Mouse (Mus musculus): ENCODE measurements around the gene Bach1. TPM values are rescaled to one million over a fixed set of nuclear protein-coding genes. Genes with fewer than 3 reads are reported as not detected.
A peak's percentile ranks its signal among the peaks of the same experiment; 100 is the strongest.

Gene Bach1
- polyA plus RNA-seq, 1 experiment from 2014 or later, result 9.2 TPM

- no peak for ATAC-seq (ENCODE audit: extremely low read depth, insufficient number of reproducible peaks, low FRiP score, low TSS enrichment)
- Histone ChIP-seq H3K27ac (replicated peaks) (no peak overlapping the region), H3K36me3 (peaks cover 10% of the 10 kb centered on the region; the same call in 1 of the 2 replicates), H3K4me3 (no peak overlapping the region), H3K9me3 (no peaks in the 10 kb centered on the region), H3K27me3 (replicated peaks) (no peaks in the 10 kb centered on the region; the same call in 1 of the 2 replicates), H3K4me1 (peaks cover 25% of the 10 kb centered on the region), H3K4me2 (peak overlapping the region; percentile 15; the same call in 1 of the 2 replicates), H3K9ac (no peak overlapping the region)
- WGBS, result 65% methylated on average over 21 of the region's 21 CpGs
These were observed 39.3 kb downstream of the Bach1 start for GRCm38 (mm10) chr16:87737842-87738639.

GRCm38 (mm10) chr16:87741034-87741715 lies 42.4 kb downstream of the Bach1 start:
- ATAC-seq (ENCODE audit: extremely low read depth, insufficient number of reproducible peaks, low FRiP score, low TSS enrichment), result no peak
- H3K27me3 ChIP-seq (replicated peaks), result no peaks in the 10 kb centered on the region; the same call in 1 of the 2 replicates
- H3K4me3 ChIP-seq, result no peak overlapping the region
- H3K9me3 ChIP-seq, result no peaks in the 10 kb centered on the region
- H3K36me3 ChIP-seq, result no peaks in the 10 kb centered on the region
- H3K27ac ChIP-seq (replicated peaks), result no peak overlapping the region
- no peak overlapping the region for H3K4me2 ChIP-seq
- peaks cover 9% of the 10 kb centered on the region for H3K4me1 ChIP-seq
- no peak overlapping the region for H3K9ac ChIP-seq
- WGBS, result 79% methylated on average over 9 of the region's 9 CpGs

DNA sequence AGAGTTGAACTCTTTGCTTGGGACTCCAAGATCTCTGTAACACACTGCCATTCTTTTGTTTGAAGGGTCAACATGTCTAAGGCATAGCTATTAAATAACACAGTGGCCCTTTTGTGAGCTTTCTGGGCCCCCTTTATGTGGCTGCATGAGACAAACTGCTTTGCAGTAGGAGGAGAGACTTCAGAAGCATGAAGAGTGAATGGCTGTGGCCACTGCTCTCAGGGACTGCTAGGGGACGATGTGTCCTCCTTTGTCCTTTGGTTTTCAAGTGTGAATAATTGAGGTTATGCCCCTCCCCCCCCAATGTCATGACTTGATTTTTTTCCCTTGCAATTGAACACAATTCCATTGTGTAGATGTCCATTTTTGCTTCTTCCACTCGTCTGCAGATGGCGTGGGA lies 44.9 kb downstream of the Bach1 start:
- no peak overlapping the region for H3K4me2 ChIP-seq
- no peaks in the 10 kb centered on the region; the same call in 1 of the 2 replicates for H3K4me1 ChIP-seq
- no peak overlapping the region for H3K27ac ChIP-seq (replicated peaks)
- H3K27me3 ChIP-seq (replicated peaks), result no peaks in the 10 kb centered on the region; the same call in 1 of the 2 replicates
- H3K4me3 ChIP-seq, result no peak overlapping the region
- 80% methylated on average over 3 of the region's 3 CpGs for WGBS
- no peak for ATAC-seq (ENCODE audit: extremely low read depth, insufficient number of reproducible peaks, low FRiP score, low TSS enrichment)
- H3K9me3 ChIP-seq, result no peaks in the 10 kb centered on the region
- no peak overlapping the region for H3K9ac ChIP-seq
- H3K36me3 ChIP-seq, result no peaks in the 10 kb centered on the region

GRCm38 (mm10) chr16:87744338-87744737 lies 45.6 kb downstream of the Bach1 start:
- H3K27me3 ChIP-seq (replicated peaks), result no peaks in the 10 kb centered on the region; the same call in 1 of the 2 replicates
- ATAC-seq (ENCODE audit: extremely low read depth, insufficient number of reproducible peaks, low FRiP score, low TSS enrichment), result no peak
- H3K4me3 ChIP-seq, result no peak overlapping the region
- H3K9me3 ChIP-seq, result no peaks in the 10 kb centered on the region
- no peaks in the 10 kb centered on the region for H3K36me3 ChIP-seq
- H3K27ac ChIP-seq (replicated peaks), result no peak overlapping the region
- H3K4me2 ChIP-seq, result no peak overlapping the region
- WGBS, result 81% methylated on average over 2 of the region's 2 CpGs
- H3K4me1 ChIP-seq, result no peaks in the 10 kb centered on the region
- H3K9ac ChIP-seq, result no peak overlapping the region

GRCm38 (mm10) chr16:87745192-87745945 lies 46.6 kb downstream of the Bach1 start:
- Histone ChIP-seq H3K36me3 (no peaks in the 10 kb centered on the region), H3K4me2 (no peak overlapping the region), H3K4me3 (no peak overlapping the region), H3K9me3 (no peaks in the 10 kb centered on the region), H3K9ac (no peak overlapping the region), H3K27me3 (replicated peaks) (no peaks in the 10 kb centered on the region; the same call in 1 of the 2 replicates), H3K4me1 (no peaks in the 10 kb centered on the region), H3K27ac (replicated peaks) (no peak overlapping the region)
- no peak for ATAC-seq (ENCODE audit: extremely low read depth, insufficient number of reproducible peaks, low FRiP score, low TSS enrichment)
- 75% methylated on average over 8 of the region's 8 CpGs for WGBS

- Histone ChIP-seq H3K4me1 (no peaks in the 10 kb centered on the region), H3K27ac (replicated peaks) (no peak overlapping the region), H3K9ac (no peak overlapping the region), H3K27me3 (replicated peaks) (no peaks in the 10 kb centered on the region), H3K9me3 (no peaks in the 10 kb centered on the region), H3K4me3 (no peak overlapping the region), H3K36me3 (no peaks in the 10 kb centered on the region), H3K4me2 (no peak overlapping the region)
- ATAC-seq (ENCODE audit: extremely low read depth, insufficient number of reproducible peaks, low FRiP score, low TSS enrichment), result no peak
- WGBS, result 18% methylated on average over 5 of the region's 5 CpGs
These were observed 48.0 kb downstream of the Bach1 start for GRCm38 (mm10) chr16:87746728-87747127.

GRCm38 (mm10) chr16:87751243-87751642 lies 52.5 kb downstream of the Bach1 start:
- H3K4me2 ChIP-seq, result no peak overlapping the region
- ATAC-seq (ENCODE audit: extremely low read depth, insufficient number of reproducible peaks, low FRiP score, low TSS enrichment), result no peak
- no peak overlapping the region for H3K9ac ChIP-seq
- H3K4me3 ChIP-seq, result no peak overlapping the region
- no peaks in the 10 kb centered on the region for H3K9me3 ChIP-seq
- no peaks in the 10 kb centered on the region for H3K36me3 ChIP-seq
- no peaks in the 10 kb centered on the region for H3K4me1 ChIP-seq
- WGBS, result 86% methylated on average over 13 of the region's 13 CpGs
- no peaks in the 10 kb centered on the region for H3K27me3 ChIP-seq (replicated peaks)
- no peak overlapping the region for H3K27ac ChIP-seq (replicated peaks)

GRCm38 (mm10) chr16:87752482-87752881 lies 53.7 kb downstream of the Bach1 start:
- Histone ChIP-seq H3K9me3 (no peaks in the 10 kb centered on the region), H3K27ac (replicated peaks) (no peak overlapping the region), H3K4me1 (no peaks in the 10 kb centered on the region), H3K36me3 (no peaks in the 10 kb centered on the region), H3K4me2 (no peak overlapping the region), H3K9ac (no peak overlapping the region), H3K27me3 (replicated peaks) (no peaks in the 10 kb centered on the region), H3K4me3 (no peak overlapping the region)
- ATAC-seq (ENCODE audit: extremely low read depth, insufficient number of reproducible peaks, low FRiP score, low TSS enrichment), result no peak
- 61% methylated on average over 13 of the region's 13 CpGs for WGBS

DNA sequence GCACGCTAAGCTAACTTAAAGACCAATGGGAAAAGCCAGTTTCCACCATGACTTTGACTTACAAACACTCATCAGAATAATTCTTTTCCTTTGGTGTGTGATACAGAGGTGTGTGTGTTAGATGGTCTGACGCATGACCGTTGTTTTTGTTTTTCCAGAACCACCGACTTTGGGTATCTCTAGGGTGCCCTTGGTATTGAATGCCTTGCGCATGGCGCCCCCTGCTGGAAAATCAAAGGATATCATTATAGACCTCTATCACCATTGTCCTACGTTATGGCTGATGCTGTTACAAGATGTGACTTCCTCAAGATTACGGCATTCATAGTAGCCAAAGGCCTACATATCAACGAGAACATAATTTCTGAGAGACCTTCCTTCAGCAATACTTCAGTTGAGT lies 56.1 kb downstream of the Bach1 start:
- 51% methylated on average over 9 of the region's 9 CpGs for WGBS

DNA sequence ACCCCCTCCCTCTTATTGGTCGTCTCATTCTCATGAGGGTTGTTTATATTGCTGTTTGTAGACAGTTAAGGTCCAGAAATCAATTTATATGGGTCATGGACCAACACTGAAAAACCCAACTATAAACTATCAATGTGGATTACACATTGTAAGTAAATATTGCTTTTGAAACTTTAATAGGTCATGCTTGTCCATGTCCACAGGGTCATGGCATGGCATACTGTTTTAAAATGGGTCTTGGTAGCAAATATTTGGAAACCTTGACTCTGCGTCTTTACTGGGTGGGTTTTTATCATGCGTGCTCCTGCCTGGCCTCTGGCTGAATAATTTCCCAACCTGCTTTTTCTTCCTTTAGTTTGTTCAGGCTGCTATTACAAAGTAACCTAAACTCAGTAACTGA lies 57.2 kb downstream of the Bach1 start:
- H3K9me3 ChIP-seq, result no peaks in the 10 kb centered on the region
- no peak overlapping the region for H3K4me3 ChIP-seq
- no peaks in the 10 kb centered on the region for H3K36me3 ChIP-seq
- no peak overlapping the region for H3K4me2 ChIP-seq
- no peak overlapping the region for H3K27ac ChIP-seq (replicated peaks)
- H3K27me3 ChIP-seq (replicated peaks), result no peaks in the 10 kb centered on the region
- ATAC-seq (ENCODE audit: extremely low read depth, insufficient number of reproducible peaks, low FRiP score, low TSS enrichment), result no peak
- no peak overlapping the region for H3K9ac ChIP-seq
- 79% methylated on average over 3 of the region's 3 CpGs for WGBS
- no peaks in the 10 kb centered on the region for H3K4me1 ChIP-seq

More for the DNA sequence above, 56.1 kb downstream of the Bach1 start:
- Histone ChIP-seq H3K27ac (replicated peaks) (no peak overlapping the region), H3K9me3 (no peaks in the 10 kb centered on the region), H3K4me3 (no peak overlapping the region), H3K36me3 (no peaks in the 10 kb centered on the region), H3K4me2 (no peak overlapping the region), H3K9ac (no peak overlapping the region), H3K27me3 (replicated peaks) (no peaks in the 10 kb centered on the region), H3K4me1 (no peaks in the 10 kb centered on the region)
- no peak for ATAC-seq (ENCODE audit: extremely low read depth, insufficient number of reproducible peaks, low FRiP score, low TSS enrichment)

- 86% methylated on average over 11 of the region's 11 CpGs for WGBS
- no peak for ATAC-seq (ENCODE audit: extremely low read depth, insufficient number of reproducible peaks, low FRiP score, low TSS enrichment)
- H3K9me3 ChIP-seq, result no peaks in the 10 kb centered on the region
- H3K4me2 ChIP-seq, result no peak overlapping the region
- H3K36me3 ChIP-seq, result no peaks in the 10 kb centered on the region
- no peak overlapping the region for H3K4me3 ChIP-seq
- no peaks in the 10 kb centered on the region for H3K4me1 ChIP-seq
- H3K27ac ChIP-seq (replicated peaks), result no peak overlapping the region
- H3K9ac ChIP-seq, result no peak overlapping the region
- no peaks in the 10 kb centered on the region for H3K27me3 ChIP-seq (replicated peaks)
These were observed 59.3 kb downstream of the Bach1 start for GRCm38 (mm10) chr16:87758016-87758415.
